Mouse (Mus musculus): Measurements from ENCODE around the gene Mettl16.

- TF ChIP-seq CTCF (IDR thresholded peaks at IDR 0.05; ENCODE audit: borderline replicate concordance, extremely low read depth, insufficient read depth, insufficient read length) (no peak), POLR2A (IDR thresholded peaks at IDR 0.05; ENCODE audit: borderline replicate concordance, extremely low read depth, insufficient read depth, insufficient read length, poor library complexity, severe bottlenecking) (no peak)
Observed at GRCm38 (mm10) chr11:74725181-74725580, 45.4 kb upstream of the Mettl16 start.

All from brain, embryonic 14.5 days (tissue).